Mouse (Mus musculus): ENCODE measurements at regions not wholly inside any gene's neighbourhood (a gene's known extent, or its start where the extent isn't known, plus 50 kb on each side); places are given as distances from the start of the nearest gene placed in this dataset.

DNA sequence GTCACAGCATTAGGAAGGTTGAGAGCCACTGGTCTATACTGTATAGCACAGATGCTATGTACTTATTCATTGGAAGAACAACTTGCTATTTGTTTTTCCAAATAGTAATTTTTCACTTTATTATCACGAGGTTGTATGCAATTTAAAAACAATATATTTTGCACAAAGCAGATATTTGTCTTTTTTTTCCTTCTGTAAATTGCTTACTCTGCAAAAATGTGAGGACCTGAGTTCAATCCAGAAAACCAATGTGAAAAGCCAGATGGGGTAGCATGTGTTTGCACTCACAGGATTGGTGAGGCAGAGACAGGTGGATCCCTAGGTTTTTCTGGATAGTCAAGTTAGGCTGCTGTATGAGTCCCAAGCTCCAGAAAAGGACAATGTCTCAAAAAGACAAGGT, 268.5 kb downstream of the Bckdhb start:
- no peak for TF ChIP-seq POLR2A (IDR thresholded peaks at IDR 0.05; ENCODE audit: low read depth, low read length)
- no peak for TF ChIP-seq CTCF (IDR thresholded peaks at IDR 0.05; ENCODE audit: extremely low read depth, insufficient read length, insufficient replicate concordance, low read depth, low read length)

Data from small intestine, adult 2 months (tissue).